Mouse (Mus musculus): ENCODE measurements around the gene Mgea5.

- no peak for TF ChIP-seq CTCF (IDR thresholded peaks at IDR 0.05; ENCODE audit: control insufficient read depth, insufficient read depth, insufficient read length)
- TF ChIP-seq MAX (IDR thresholded peaks at IDR 0.05) = no peak
- TF ChIP-seq MYOD1 (IDR thresholded peaks at IDR 0.05; ENCODE audit: control insufficient read depth, insufficient read length, low read depth) = no peak
- no peak for TF ChIP-seq MYOG (IDR thresholded peaks at IDR 0.05; ENCODE audit: control insufficient read depth, extremely low read depth, insufficient read length)
Observed at GRCm38 (mm10) chr19:45740817-45741216, 42.8 kb downstream of the Mgea5 start.

All from C2C12 (cell line).